Mouse (Mus musculus): ENCODE results near the gene Gm4846.
"Not testable (repeated sequence)": the region's sequence is repeated elsewhere in the genome, so short reads cannot be mapped to it uniquely, and the experiment has no call there.

Gm4846 gene

GRCm38 (mm10) chr1:166497488-166497887, at the start of gene Gm4846:
TSS of gene Gm4846 (minus strand) at chr1:166497588.
- DNase-seq = not testable (repeated sequence)

- DNase-seq = not testable (repeated sequence)
Measured at GRCm38 (mm10) chr1:166531521-166531920, 34.1 kb upstream of the Gm4846 start.

- DNase-seq = not testable (repeated sequence)
Measured at GRCm38 (mm10) chr1:166524709-166525108, 27.3 kb upstream of the Gm4846 start.

- DNase-seq = not testable (repeated sequence)
Measured at GRCm38 (mm10) chr1:166519626-166520025, 22.2 kb upstream of the Gm4846 start.

GRCm38 (mm10) chr1:166516556-166516955, 19.2 kb upstream of the Gm4846 start:
- DNase-seq = no peak

GRCm38 (mm10) chr1:166504206-166504605, 6.8 kb upstream of the Gm4846 start:
- DNase-seq = not testable (repeated sequence)

GRCm38 (mm10) chr1:166479503-166479902, 17.9 kb downstream of the Gm4846 start:
- DNase-seq = no peak

- DNase-seq = no peak
Measured at GRCm38 (mm10) chr1:166467172-166467571, 30.2 kb downstream of the Gm4846 start.

GRCm38 (mm10) chr1:166462544-166462943, 34.8 kb downstream of the Gm4846 start:
- no peak for DNase-seq

GRCm38 (mm10) chr1:166441992-166442391, 55.4 kb downstream of the Gm4846 start:
- no peak for DNase-seq

- no peak for DNase-seq
Measured at GRCm38 (mm10) chr1:166439426-166439825, 58.0 kb downstream of the Gm4846 start.
